Mouse (Mus musculus) embryonic fibroblast, embryonic 13.5 days (primary cell): ENCODE measurements at regions not wholly inside any gene's neighbourhood (a gene's known extent, or its start where the extent isn't known, plus 50 kb on each side); places are given as distances from the start of the nearest gene placed in this dataset.

ENCODE experiments used
- CTCF ChIP-seq: IDR thresholded peaks from 2 replicates; pipeline ENCODE4 v1.5.1; 2011; ENCODE audit warnings: mild to moderate bottlenecking, control low read depth, low read length, moderate library complexity, borderline replicate concordance; ENCODE audit not compliant: insufficient read depth
- POLR2A ChIP-seq: IDR thresholded peaks from 2 replicates; pipeline ENCODE4 v1.6.1; 2011; ENCODE audit warnings: low read depth, mild to moderate bottlenecking, control low read depth, low read length, moderate library complexity

DNA sequence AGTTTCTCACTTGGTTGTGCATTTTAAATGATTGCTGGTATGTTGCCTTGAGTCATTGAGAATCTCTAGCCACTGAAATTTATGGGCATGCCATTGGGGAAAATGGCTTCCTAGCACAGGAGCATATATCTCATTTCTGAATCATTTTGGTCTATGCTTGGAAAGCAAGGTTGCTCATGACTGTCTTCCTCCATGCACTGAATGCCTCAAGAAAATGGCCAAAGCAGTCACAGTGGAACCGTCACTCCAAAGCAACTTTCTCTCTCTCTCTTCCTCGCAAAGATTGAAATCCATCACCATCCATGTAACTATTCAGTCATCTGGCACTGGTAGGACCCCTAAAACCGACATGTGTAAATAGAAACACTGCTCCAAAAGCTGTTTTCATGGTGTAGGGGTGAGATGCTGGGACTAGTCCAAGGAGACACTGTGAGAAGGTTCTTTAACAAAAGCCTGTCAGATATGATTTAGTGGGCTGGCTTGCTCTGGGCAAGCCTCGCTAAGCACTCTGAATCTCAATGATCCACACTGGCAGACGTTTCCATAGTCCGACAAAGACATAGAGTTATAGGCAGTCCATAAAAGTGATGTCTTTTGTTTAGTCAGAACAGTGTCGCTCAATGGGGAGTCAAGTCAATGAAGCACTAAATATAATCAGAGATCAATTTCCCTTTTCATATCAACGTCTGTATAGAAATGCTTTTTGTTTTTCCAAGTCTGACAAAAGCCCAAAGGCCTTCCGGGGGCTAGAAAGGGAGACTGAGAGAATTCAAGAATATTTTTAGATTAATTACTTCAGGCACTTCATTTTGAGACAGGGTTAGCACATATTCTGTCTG lies 492.6 kb downstream of the Kcnj2 start:
- TF ChIP-seq POLR2A: no peak
- TF ChIP-seq CTCF: no peak
